Comparison of ENCODE assay signal across 8 mouse cellular contexts in the genomic region with DNA sequence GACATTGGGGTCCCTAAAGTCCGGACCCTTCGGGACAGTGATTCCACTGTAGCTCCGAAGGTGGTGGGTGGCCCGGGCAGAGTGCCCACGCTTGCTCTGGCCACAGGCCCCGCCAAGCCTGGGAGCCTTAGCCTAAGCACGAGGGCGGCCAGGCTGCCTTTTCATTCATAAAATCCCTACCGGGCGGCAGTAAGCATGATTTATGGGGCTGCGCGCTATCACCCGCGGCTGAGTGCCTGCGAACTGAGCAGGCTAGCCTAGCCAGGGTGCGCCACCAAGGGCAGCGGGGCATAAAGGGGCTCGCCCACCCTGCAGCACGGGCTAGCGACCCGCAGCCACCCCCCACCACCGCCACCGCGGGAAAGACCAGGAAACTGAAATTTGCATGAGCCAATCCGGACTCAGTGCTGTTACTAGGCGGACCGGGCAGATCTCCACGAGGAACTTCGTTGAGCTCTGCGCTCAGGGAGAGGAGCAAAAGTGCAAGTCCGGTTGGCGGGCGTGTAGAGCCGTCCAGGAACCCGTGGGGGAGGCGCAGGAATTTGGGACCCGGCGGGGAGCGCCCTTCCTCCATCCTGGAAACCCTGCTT. TPM values are rescaled to one million over a fixed set of nuclear protein-coding genes. Genes with fewer than 3 reads are reported as not detected.
DNase-seq lines count a peak whose midpoint lies in the region; ATAC-seq and TF ChIP-seq lines count a peak whose summit lies in the region.

No protein-coding gene starts in this region.

- H3K9ac ChIP-seq in embryonic facial prominence, embryonic 11.5 days (replicated peaks; ENCODE audit: low read length): peak overlapping the region; percentile 64
- H3K9ac ChIP-seq in liver, embryonic 11.5 days (ENCODE audit: low read depth, low read length): peak overlapping the region; percentile 49
- peak overlapping the region; percentile 39; the same call in 1 of the 2 replicates for H3K9ac ChIP-seq in midbrain, postnatal 0 days (replicated peaks; ENCODE audit: low read length, poor library complexity, severe bottlenecking)
- H3K9ac ChIP-seq in stomach, embryonic 16.5 days (ENCODE audit: low read length): peak overlapping the region; percentile 79

- H3K4me3 ChIP-seq in embryonic facial prominence, embryonic 11.5 days (ENCODE audit: low read depth, low read length): peak overlapping the region; percentile 36
- peak overlapping the region; percentile 60 for H3K4me3 ChIP-seq in liver, embryonic 11.5 days (ENCODE audit: low read depth, low read length)
- peak overlapping the region; percentile 42 for H3K4me3 ChIP-seq in midbrain, postnatal 0 days (ENCODE audit: low read depth, low read length)
- peak overlapping the region; percentile 62 for H3K4me3 ChIP-seq in stomach, embryonic 16.5 days (replicated peaks; ENCODE audit: low read length)

- H3K4me2 ChIP-seq in embryonic facial prominence, embryonic 11.5 days (ENCODE audit: low read depth, low read length): peak overlapping the region; percentile 76
- H3K4me2 ChIP-seq in liver, embryonic 11.5 days: peak overlapping the region; percentile 76
- peak overlapping the region; percentile 93 for H3K4me2 ChIP-seq in midbrain, postnatal 0 days (ENCODE audit: low read depth, low read length, poor library complexity, severe bottlenecking)
- H3K4me2 ChIP-seq in stomach, embryonic 16.5 days (ENCODE audit: low read depth, low read length): peak overlapping the region; percentile 98

- no peaks in the 10 kb centered on the region; the same call in 1 of the 2 replicates for H3K4me1 ChIP-seq in embryonic facial prominence, embryonic 11.5 days (ENCODE audit: control insufficient read depth, insufficient read depth, low read length)
- H3K4me1 ChIP-seq in liver, embryonic 11.5 days (replicated peaks; ENCODE audit: control insufficient read depth, insufficient read depth, low read length): peaks cover 12% of the 10 kb centered on the region; the same call in 1 of the 2 replicates
- peaks cover 13% of the 10 kb centered on the region for H3K4me1 ChIP-seq in midbrain, postnatal 0 days (ENCODE audit: insufficient read depth, low read length)
- H3K4me1 ChIP-seq in stomach, embryonic 16.5 days (ENCODE audit: control insufficient read depth, insufficient read depth, low read length): peaks cover 24% of the 10 kb centered on the region

- TF ChIP-seq CTCF in midbrain, postnatal 0 days (IDR thresholded peaks at IDR 0.05): 0 out of 2 replicates have a peak, but pooled peaks have one; percentile 1

- H3K36me3 ChIP-seq in embryonic facial prominence, embryonic 11.5 days (replicated peaks; ENCODE audit: control insufficient read depth, insufficient read depth, low read depth, low read length): no peaks in the 10 kb centered on the region; the same call in 1 of the 2 replicates
- no peaks in the 10 kb centered on the region for H3K36me3 ChIP-seq in liver, embryonic 11.5 days (ENCODE audit: control insufficient read depth, insufficient read depth, low read length)
- no peaks in the 10 kb centered on the region for H3K36me3 ChIP-seq in midbrain, postnatal 0 days (ENCODE audit: insufficient read depth, low read length)
- H3K36me3 ChIP-seq in stomach, embryonic 16.5 days (ENCODE audit: control insufficient read depth, insufficient read depth, low read length): no peaks in the 10 kb centered on the region

- under 1% methylated on average over 39 of the region's 39 CpGs for WGBS in embryonic facial prominence, embryonic 11.5 days
- WGBS in liver, embryonic 11.5 days: under 1% methylated on average over 39 of the region's 39 CpGs
- WGBS in midbrain, postnatal 0 days: under 1% methylated on average over 39 of the region's 39 CpGs
- WGBS in stomach, embryonic 16.5 days: under 1% methylated on average over 39 of the region's 39 CpGs

- H3K27me3 ChIP-seq in embryonic facial prominence, embryonic 11.5 days (ENCODE audit: control insufficient read depth, insufficient read depth, low read length): no peaks in the 10 kb centered on the region
- peaks cover 64% of the 10 kb centered on the region for H3K27me3 ChIP-seq in liver, embryonic 11.5 days (replicated peaks; ENCODE audit: control insufficient read depth, insufficient read depth, low read length)
- peaks cover 37% of the 10 kb centered on the region for H3K27me3 ChIP-seq in midbrain, postnatal 0 days (ENCODE audit: insufficient read depth, low read length)
- H3K27me3 ChIP-seq in stomach, embryonic 16.5 days (ENCODE audit: control insufficient read depth, insufficient read depth, low read length): no peaks in the 10 kb centered on the region

- peak overlapping the region; percentile 86 for H3K27ac ChIP-seq in embryonic facial prominence, embryonic 11.5 days (replicated peaks; ENCODE audit: low read depth, low read length)
- H3K27ac ChIP-seq in liver, embryonic 11.5 days (ENCODE audit: low read depth, low read length): peak overlapping the region; percentile 86
- H3K27ac ChIP-seq in midbrain, postnatal 0 days (ENCODE audit: low read depth, low read length): peak overlapping the region; percentile 51
- peak overlapping the region; percentile 88 for H3K27ac ChIP-seq in stomach, embryonic 16.5 days (ENCODE audit: low read length)

- peak; percentile 79 for ATAC-seq in embryonic facial prominence, embryonic 11.5 days (replicated peaks; ENCODE audit: insufficient number of reproducible peaks, low FRiP score, low TSS enrichment, low read depth)
- peak; percentile 64 for ATAC-seq in liver, embryonic 11.5 days (replicated peaks; ENCODE audit: low FRiP score)
- ATAC-seq in midbrain, postnatal 0 days (ENCODE audit: low FRiP score): peak; percentile 57
- ATAC-seq in stomach, embryonic 16.5 days (ENCODE audit: insufficient read depth, low FRiP score): peak; percentile 79

- DNase-seq in cerebellum, postnatal 10 days: peak; percentile 81 to 84
- DNase-seq in cerebellum, adult 11-12 months: no peak
- DNase-seq in embryonic facial prominence, embryonic 11.5 days (ENCODE audit: low spot score): peak; percentile 98
- peak; percentile 90 to 95 for DNase-seq in heart, adult 18-20 months
- DNase-seq in kidney, adult 18-20 months: peak; percentile 88
- peak; percentile 84 for DNase-seq in liver, embryonic 11.5 days (ENCODE audit: low spot score)
- peak; percentile 90 for DNase-seq in midbrain, postnatal 0 days (ENCODE audit: low spot score)

- H3K9me3 ChIP-seq in embryonic facial prominence, embryonic 11.5 days (replicated peaks; ENCODE audit: control insufficient read depth, low read length): no peaks in the 10 kb centered on the region
- H3K9me3 ChIP-seq in liver, embryonic 11.5 days (ENCODE audit: control insufficient read depth, low read length): no peaks in the 10 kb centered on the region
- H3K9me3 ChIP-seq in midbrain, postnatal 0 days (ENCODE audit: low read length): no peaks in the 10 kb centered on the region
- H3K9me3 ChIP-seq in stomach, embryonic 16.5 days (replicated peaks; ENCODE audit: control insufficient read depth, low read length): no peaks in the 10 kb centered on the region

RNA-seq across cellular contexts. Expression of a gene that starts 1.6 kb away (rescaled TPM):
- 208 and 223 TPM in 2 replicates for polyA plus RNA-seq in embryonic facial prominence, embryonic 11.5 days (2014; fragmentation: Nextera tagmentation; extraction: Ambion mirVana)
- total RNA-seq in heart, adult 18-20 months (2021): 10 to 100 TPM; 38.3 to 62.8 TPM
- 60.5 and 69.2 TPM in 2 replicates for polyA plus RNA-seq in liver, embryonic 11.5 days (2014; fragmentation: Nextera tagmentation; extraction: Ambion mirVana)
- total RNA-seq in midbrain, postnatal 0 days (2014; rRNA removed): 26.3 and 32.8 TPM in 2 replicates
- polyA plus RNA-seq in midbrain, postnatal 0 days (2015; fragmentation: Nextera tagmentation; extraction: Ambion mirVana): 17.9 and 18.5 TPM in 2 replicates
- polyA plus RNA-seq in stomach, embryonic 16.5 days (2015; fragmentation: Nextera tagmentation; extraction: Ambion mirVana): 59.0 and 65.4 TPM in 2 replicates

RNA-seq across cellular contexts. Expression of a gene that starts 26.4 kb away (rescaled TPM):
- polyA plus RNA-seq in embryonic facial prominence, embryonic 11.5 days (2014; fragmentation: Nextera tagmentation; extraction: Ambion mirVana): 21.0 and 24.5 TPM in 2 replicates
- 10 to 100 TPM; 18.1 to 18.3 TPM for total RNA-seq in heart, adult 18-20 months (2021)
- polyA plus RNA-seq in liver, embryonic 11.5 days (2014; fragmentation: Nextera tagmentation; extraction: Ambion mirVana): 16.2 and 20.9 TPM in 2 replicates
- total RNA-seq in midbrain, postnatal 0 days (2014; rRNA removed): 19.2 and 19.8 TPM in 2 replicates
- 17.9 and 18.9 TPM in 2 replicates for polyA plus RNA-seq in midbrain, postnatal 0 days (2015; fragmentation: Nextera tagmentation; extraction: Ambion mirVana)
- 27.9 and 28.6 TPM in 2 replicates for polyA plus RNA-seq in stomach, embryonic 16.5 days (2015; fragmentation: Nextera tagmentation; extraction: Ambion mirVana)

RNA-seq across cellular contexts. Expression of a gene that starts 45.0 kb away (rescaled TPM):
- polyA plus RNA-seq in embryonic facial prominence, embryonic 11.5 days (2014; fragmentation: Nextera tagmentation; extraction: Ambion mirVana): 25.4 and 29.1 TPM in 2 replicates
- not detected for total RNA-seq in heart, adult 18-20 months (2021)
- 0.12 and 0.43 TPM in 2 replicates for polyA plus RNA-seq in liver, embryonic 11.5 days (2014; fragmentation: Nextera tagmentation; extraction: Ambion mirVana)
- 7.9 and 9.3 TPM in 2 replicates for total RNA-seq in midbrain, postnatal 0 days (2014; rRNA removed)
- polyA plus RNA-seq in midbrain, postnatal 0 days (2015; fragmentation: Nextera tagmentation; extraction: Ambion mirVana): 3.8 and 5.1 TPM in 2 replicates
- not detected in 2 replicates for polyA plus RNA-seq in stomach, embryonic 16.5 days (2015; fragmentation: Nextera tagmentation; extraction: Ambion mirVana)
